Mouse (Mus musculus) cerebellum, adult 2 months (tissue): ENCODE data around the gene Emilin2.

Experiments
- CTCF ChIP-seq: fragments of 200-500 bp; IDR thresholded peaks from 2 replicates; pipeline ENCODE4 v1.5.1; 2011; ENCODE audit warnings: low read depth, mild to moderate bottlenecking, control low read depth, low read length, moderate library complexity, borderline replicate concordance; ENCODE audit not compliant: insufficient read depth
- POLR2A ChIP-seq: fragments of 200-500 bp; IDR thresholded peaks from 2 replicates; pipeline ENCODE4 v1.6.1; 2011; ENCODE audit warnings: low read length, control low read depth, borderline replicate concordance; ENCODE audit not compliant: insufficient read depth

GRCm38 (mm10) chr17:71267374-71267773 lies 44.4 kb downstream of the Emilin2 start:
- TF ChIP-seq POLR2A = no peak
- TF ChIP-seq CTCF = no peak
